Mouse (Mus musculus) CD4-positive, CD25-positive, alpha-beta regulatory T cell, adult 4 months (primary cell): ENCODE measurements around the gene Ranbp3. TPM values are rescaled to one million over a fixed set of nuclear protein-coding genes. Genes with fewer than 3 reads are reported as not detected.
"Not testable (repeated sequence)": the region's sequence is repeated elsewhere in the genome, so short reads cannot be mapped to it uniquely, and the experiment has no call there.

Source experiments
- ATAC-seq: one replicate; pipeline ENCODE4 v1.8.0; 2017
- polyA plus RNA-seq, 2 experiments: library from polyadenylated mRNA; unstranded; fragments of 100-300 nt; shearing (Covaris generic); gene quantifications; one replicate each; pipeline ENCODE4 v1.2.1; 2017

The Ranbp3 gene
- polyA plus RNA-seq = 10 to 100 TPM; 55.5 to 79.5 TPM

DNA sequence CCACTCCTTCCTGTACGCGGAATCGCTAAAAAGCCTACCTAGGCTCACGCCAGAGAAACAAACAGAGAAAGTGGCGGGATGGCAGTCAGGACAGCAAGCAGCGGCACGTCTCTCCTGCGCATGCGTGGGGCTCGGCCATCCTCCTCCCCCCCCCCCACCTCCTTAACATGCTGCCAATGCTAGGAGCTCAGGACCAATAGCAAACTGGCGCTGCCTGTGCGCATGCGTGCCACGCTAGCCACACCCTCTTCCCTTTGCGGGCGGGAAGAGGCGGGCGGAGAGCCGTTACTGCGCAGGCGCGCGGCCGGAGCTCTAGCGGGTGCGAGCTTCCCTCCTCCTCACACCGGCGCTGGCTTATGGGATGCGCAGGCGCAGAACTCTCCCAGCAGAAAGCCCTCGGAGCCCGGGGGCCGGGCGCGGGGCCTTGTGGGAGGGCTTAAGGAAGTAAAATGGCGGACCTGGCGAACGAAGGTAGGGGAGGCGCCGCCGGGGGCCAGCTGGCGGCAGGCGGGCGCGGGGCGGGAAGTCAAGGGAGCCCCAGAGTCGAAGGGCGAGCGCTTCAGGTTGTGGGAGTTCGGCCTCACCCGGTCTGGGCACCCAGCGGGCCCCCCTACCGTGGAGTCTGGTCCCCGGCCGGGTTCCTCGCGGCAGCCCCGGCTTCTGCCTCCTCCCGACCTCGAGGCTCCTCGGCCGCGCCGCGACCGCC lies at the start of gene Ranbp3:
Gene Ranbp3 (plus strand): TSS at position 354 of the 706 bp plus-strand sequence.
- ATAC-seq = peak; percentile 94

GRCm38 (mm10) chr17:56625495-56625894 lies 47.6 kb upstream of the Ranbp3 start:
- ATAC-seq = no peak

- ATAC-seq = peak; percentile 21
These were observed 46.8 kb upstream of the Ranbp3 start for GRCm38 (mm10) chr17:56626260-56626659.

GRCm38 (mm10) chr17:56626754-56627470 lies 46.2 kb upstream of the Ranbp3 start, which contains the start of gene Lonp1:
Gene Lonp1 (minus strand): TSS chr17:56626887.
- ATAC-seq = peak; percentile 94

- ATAC-seq = peak; percentile 4
These were observed 45.4 kb upstream of the Ranbp3 start, which contains the start of gene Catsperd for GRCm38 (mm10) chr17:56627530-56628277. Gene Catsperd (plus strand): TSS chr17:56628143.

- not testable (repeated sequence) for ATAC-seq
These were observed 43.0 kb upstream of the Ranbp3 start for GRCm38 (mm10) chr17:56629800-56630781.

- no peak for ATAC-seq
These were observed 41.3 kb upstream of the Ranbp3 start for GRCm38 (mm10) chr17:56631807-56632206.

GRCm38 (mm10) chr17:56634023-56634422 lies 39.1 kb upstream of the Ranbp3 start:
- no peak for ATAC-seq

GRCm38 (mm10) chr17:56643237-56643636 lies 29.9 kb upstream of the Ranbp3 start:
- no peak for ATAC-seq

DNA sequence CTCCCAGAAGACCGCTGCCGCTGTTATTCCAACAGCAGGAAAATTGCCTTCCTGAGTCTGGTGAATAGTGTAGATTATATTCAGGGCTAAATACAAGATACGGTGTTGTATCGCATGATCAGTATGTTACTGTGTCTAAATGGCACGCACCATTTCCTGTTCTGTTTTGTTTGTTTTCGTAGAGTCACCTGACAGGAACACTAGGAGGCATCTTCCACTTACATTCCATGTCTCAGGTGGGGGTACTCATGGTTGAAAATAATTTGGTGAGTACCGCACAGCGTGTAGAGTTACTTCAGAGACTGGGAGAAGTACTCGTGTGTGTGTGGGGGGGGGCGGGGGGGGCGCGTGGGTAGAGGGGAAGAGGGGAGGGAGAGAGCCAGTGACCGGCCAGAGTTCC lies 25.5 kb upstream of the Ranbp3 start:
- no peak for ATAC-seq

GRCm38 (mm10) chr17:56651801-56652200 lies 21.3 kb upstream of the Ranbp3 start:
- no peak for ATAC-seq

GRCm38 (mm10) chr17:56654771-56655170 lies 18.3 kb upstream of the Ranbp3 start:
- no peak for ATAC-seq

- no peak for ATAC-seq
These were observed 17.8 kb upstream of the Ranbp3 start for GRCm38 (mm10) chr17:56655311-56655710.

GRCm38 (mm10) chr17:56656171-56656570 lies 16.9 kb upstream of the Ranbp3 start:
- no peak for ATAC-seq

- no peak for ATAC-seq
These were observed 9.4 kb upstream of the Ranbp3 start for GRCm38 (mm10) chr17:56663659-56664058.

DNA sequence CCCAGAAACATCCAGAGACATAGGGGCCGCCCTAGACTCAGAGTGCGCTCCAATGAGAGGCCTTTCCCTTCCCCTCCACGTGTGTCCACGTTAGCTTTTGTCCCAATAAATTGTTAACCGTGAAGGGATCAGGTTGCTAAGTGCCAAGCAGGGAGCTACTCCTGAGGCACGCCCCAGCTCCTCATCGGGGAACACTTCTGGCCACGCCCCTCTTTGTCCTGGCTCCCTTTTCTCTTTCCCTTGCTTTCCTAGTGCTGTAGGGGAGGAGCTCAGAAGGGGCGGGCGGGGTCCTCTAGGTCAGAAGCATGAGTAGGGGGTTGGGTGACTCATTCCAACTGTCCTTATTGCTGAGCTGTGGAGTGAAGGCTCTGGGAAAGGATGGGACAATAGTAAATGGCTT lies 8.8 kb upstream of the Ranbp3 start:
- no peak for ATAC-seq

GRCm38 (mm10) chr17:56666384-56666783 lies 6.7 kb upstream of the Ranbp3 start:
- no peak for ATAC-seq

GRCm38 (mm10) chr17:56667591-56667990 lies 5.5 kb upstream of the Ranbp3 start:
- ATAC-seq = no peak

DNA sequence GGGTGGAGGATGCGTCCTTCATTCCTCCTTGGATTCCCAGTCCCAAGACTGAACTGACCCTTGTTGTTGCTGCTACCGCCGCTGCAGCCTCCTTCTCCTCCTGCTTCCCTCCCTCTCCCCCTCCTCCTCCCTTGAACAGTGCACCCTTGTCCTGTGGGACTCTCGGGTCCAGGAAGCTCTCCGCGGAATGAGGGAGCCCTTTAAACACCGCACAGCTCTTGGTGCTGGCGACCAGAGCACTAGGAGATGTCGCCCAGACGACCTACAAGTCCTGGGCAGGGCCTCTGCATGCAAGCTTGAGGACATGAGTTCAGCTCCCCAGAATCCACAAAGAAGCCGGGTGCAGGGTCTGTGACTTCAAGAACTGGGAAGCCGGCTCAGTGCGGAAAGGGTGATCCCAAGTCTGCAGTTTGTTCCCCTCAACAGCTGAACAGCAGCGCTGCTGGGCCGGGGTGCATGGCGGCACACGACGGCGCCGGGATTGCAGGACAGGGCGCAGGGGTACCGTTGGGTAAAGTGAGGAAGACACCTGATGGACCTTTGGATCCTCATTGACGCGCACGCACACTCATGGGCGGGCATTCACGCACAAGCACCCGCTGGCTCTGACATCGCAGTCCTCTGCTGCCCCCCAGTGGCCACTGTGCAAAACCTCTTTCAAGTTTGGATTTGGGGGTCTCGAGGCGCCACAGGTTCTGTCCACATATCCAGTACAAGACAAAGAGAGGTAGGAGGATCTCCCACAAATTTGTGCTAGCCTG lies 4.5 kb upstream of the Ranbp3 start:
- ATAC-seq = peak; percentile 28

DNA sequence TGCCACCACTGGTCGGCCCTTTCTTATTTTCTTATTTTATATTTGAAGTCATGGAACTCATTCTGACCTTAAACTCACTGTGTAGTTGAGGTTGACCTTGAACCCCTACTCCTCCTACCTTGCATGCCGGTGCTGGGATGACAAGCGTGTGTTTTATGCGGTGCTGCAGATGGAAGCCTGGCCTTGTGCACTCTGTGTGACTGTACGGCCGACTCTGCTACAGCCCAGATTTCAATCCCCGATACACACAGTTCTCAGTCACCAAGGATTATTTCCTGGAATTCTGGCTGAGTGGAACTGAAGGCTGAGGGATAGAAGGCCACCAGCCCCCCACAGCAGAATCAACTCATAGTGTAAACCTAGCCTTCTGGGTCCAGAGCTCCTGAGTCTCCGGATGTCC lies 3.3 kb upstream of the Ranbp3 start:
- ATAC-seq = no peak
